Mouse (Mus musculus) hindbrain, embryonic 15.5 days (tissue): ENCODE measurements at regions not wholly inside any gene's neighbourhood (a gene's known extent, or its start where the extent isn't known, plus 50 kb on each side); places are given as distances from the start of the nearest gene placed in this dataset.

Experiments used
- ATAC-seq: fragments of 200-750 bp; cut with Nextera tagmentation; 2 replicates; pipeline ENCODE4 v1.8.0; 2017; ENCODE audit warnings: low read depth, moderate number of reproducible peaks, moderate TSS enrichment; ENCODE audit not compliant: low FRiP score
- H3K27ac ChIP-seq: fragments of 300-500 bp; sonication (generic); replicated peaks from 2 replicates; pipeline ENCODE4 v1.5.1; 2015; ENCODE audit warnings: mild to moderate bottlenecking, inconsistent platforms
- H3K27me3 ChIP-seq: fragments of 300-500 bp; sonication (generic); 2 replicates; pipeline ENCODE4 v1.6.1; 2015; ENCODE audit warnings: control low read depth, inconsistent platforms
- H3K36me3 ChIP-seq: fragments of 300-500 bp; sonication (generic); 2 replicates; pipeline ENCODE4 v1.6.1; 2015; ENCODE audit warnings: control low read depth, inconsistent platforms
- H3K4me1 ChIP-seq: fragments of 300-500 bp; sonication (generic); replicated peaks from 2 replicates; pipeline ENCODE4 v1.6.1; 2015; ENCODE audit warnings: control low read depth, inconsistent platforms
- H3K4me2 ChIP-seq: fragments of 300-500 bp; sonication (generic); 2 replicates; pipeline ENCODE4 v1.6.1; 2015; ENCODE audit warnings: moderate library complexity, mild to moderate bottlenecking, inconsistent platforms
- H3K4me3 ChIP-seq: fragments of 300-500 bp; sonication (generic); 2 replicates; pipeline ENCODE4 v1.5.1; 2015; ENCODE audit warnings: mild to moderate bottlenecking, inconsistent platforms
- H3K9ac ChIP-seq: fragments of 300-500 bp; sonication (generic); 2 replicates; pipeline ENCODE4 v1.6.1; 2015; ENCODE audit warnings: inconsistent platforms
- H3K9me3 ChIP-seq: fragments of 300-500 bp; sonication (generic); 2 replicates; pipeline ENCODE4 v1.6.1; 2016; ENCODE audit warnings: control low read depth, inconsistent platforms
- WGBS: fragments of 180-500 bp; shearing (Covaris S2); methylation state at CpG from one replicate; pipeline ENCODE4 v1.1.7; 2015; 5-methylcytosine and 5-hydroxymethylcytosine counted together

DNA sequence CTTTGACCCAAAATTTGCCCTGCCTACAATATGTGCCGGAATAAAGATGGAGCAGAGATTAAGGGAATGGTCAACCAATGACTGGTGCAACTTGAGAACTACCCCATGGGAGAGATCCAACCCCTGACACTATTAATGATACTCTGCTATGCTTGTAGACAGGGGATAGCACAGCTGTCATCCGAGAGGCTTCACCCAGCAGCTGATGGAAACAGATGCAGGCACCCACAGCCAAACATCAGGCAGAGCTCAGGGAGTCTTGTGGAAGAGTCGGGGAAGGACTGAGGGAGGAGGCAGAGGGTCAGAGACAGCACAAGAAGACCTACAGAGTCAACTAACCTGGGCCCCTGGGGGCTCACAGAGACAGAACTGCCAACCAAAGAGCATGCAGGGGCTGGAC lies 395.8 kb downstream of the Cd83 start:
- 74% methylated on average over 3 of the region's 3 CpGs for WGBS
- 0 out of 2 replicates have a peak, but pooled peaks cover 2% of the 10 kb centered on the region for H3K27me3 ChIP-seq
- ATAC-seq, result no peak
- no peaks in the 10 kb centered on the region for H3K4me1 ChIP-seq
- no peak overlapping the region for H3K27ac ChIP-seq
- H3K4me2 ChIP-seq, result no peak overlapping the region
- no peak overlapping the region for H3K9ac ChIP-seq
- no peak overlapping the region for H3K4me3 ChIP-seq
- no peaks in the 10 kb centered on the region for H3K36me3 ChIP-seq
- H3K9me3 ChIP-seq, result no peaks in the 10 kb centered on the region

GRCm38 (mm10) chr13:44182544-44183191 lies 398.1 kb downstream of the Cd83 start:
- 30% methylated on average over 15 of the region's 15 CpGs for whole genome bisulfite sequencing
- no peak for ATAC-seq
- no peak overlapping the region for H3K27ac ChIP-seq
- no peaks in the 10 kb centered on the region for H3K4me1 ChIP-seq
- H3K9ac ChIP-seq, result no peak overlapping the region
- no peaks in the 10 kb centered on the region for H3K36me3 ChIP-seq
- 0 out of 2 replicates have a peak, but pooled peaks cover 2% of the 10 kb centered on the region for H3K27me3 ChIP-seq
- H3K4me3 ChIP-seq, result no peak overlapping the region
- no peaks in the 10 kb centered on the region for H3K9me3 ChIP-seq
- H3K4me2 ChIP-seq, result 0 out of 2 replicates have a peak overlapping the region, but pooled peaks have one; percentile 2

GRCm38 (mm10) chr13:44195365-44195764 lies 410.8 kb downstream of the Cd83 start:
- Histone ChIP-seq H3K9ac (no peak overlapping the region), H3K4me3 (no peak overlapping the region), H3K4me2 (no peak overlapping the region), H3K27ac (no peak overlapping the region), H3K4me1 (no peaks in the 10 kb centered on the region), H3K9me3 (no peaks in the 10 kb centered on the region), H3K36me3 (no peaks in the 10 kb centered on the region), H3K27me3 (no peaks in the 10 kb centered on the region)
- ATAC-seq, result no peak
- whole genome bisulfite sequencing, result 93% methylated on average over 5 of the region's 5 CpGs

GRCm38 (mm10) chr13:44206042-44206441 lies 421.5 kb downstream of the Cd83 start:
- Histone ChIP-seq H3K9ac (no peak overlapping the region), H3K4me3 (no peak overlapping the region), H3K27me3 (0 out of 2 replicates have a peak, but pooled peaks cover 5% of the 10 kb centered on the region), H3K27ac (no peak overlapping the region), H3K36me3 (no peaks in the 10 kb centered on the region), H3K4me2 (no peak overlapping the region), H3K9me3 (no peaks in the 10 kb centered on the region), H3K4me1 (peaks cover 13% of the 10 kb centered on the region)
- 47% methylated on average over 4 of the region's 4 CpGs for WGBS
- ATAC-seq, result no peak

GRCm38 (mm10) chr13:44206448-44206847 lies 421.9 kb downstream of the Cd83 start:
- Histone ChIP-seq H3K9ac (no peak overlapping the region), H3K4me3 (no peak overlapping the region), H3K4me2 (no peak overlapping the region), H3K36me3 (no peaks in the 10 kb centered on the region), H3K27ac (no peak overlapping the region), H3K4me1 (peaks cover 13% of the 10 kb centered on the region), H3K27me3 (0 out of 2 replicates have a peak, but pooled peaks cover 6% of the 10 kb centered on the region), H3K9me3 (no peaks in the 10 kb centered on the region)
- WGBS, result 84% methylated on average over 4 of the region's 4 CpGs
- ATAC-seq, result no peak

DNA sequence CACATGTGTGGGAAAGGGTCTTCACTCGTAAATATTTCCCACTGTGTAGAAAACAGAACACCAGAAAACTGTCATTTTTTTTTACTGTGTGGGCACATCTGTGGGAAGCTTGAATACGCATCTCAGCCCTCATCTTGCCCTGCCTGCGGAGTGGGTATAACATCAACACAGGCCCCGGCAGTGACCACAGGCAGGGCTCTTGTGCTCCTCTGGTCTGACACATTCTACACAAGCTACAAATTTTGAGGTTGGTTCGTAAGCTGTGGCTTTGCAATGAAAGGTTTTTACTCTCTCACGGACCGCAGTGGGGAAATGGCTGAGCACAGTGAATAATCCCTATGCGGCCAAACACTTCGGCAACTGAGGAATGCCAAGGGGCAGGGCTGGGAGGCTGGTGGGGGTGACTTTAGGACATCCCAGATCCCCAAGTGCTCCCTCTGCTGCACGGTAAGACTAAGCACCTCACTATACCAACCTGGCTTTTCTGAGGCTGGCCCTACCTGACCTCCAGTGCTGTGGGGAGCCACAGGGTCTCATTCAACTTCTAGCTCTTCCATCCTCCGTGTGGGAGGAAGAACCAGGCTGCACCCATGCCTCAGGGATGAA lies 422.9 kb downstream of the Cd83 start:
- ATAC-seq, result no peak
- H3K27ac ChIP-seq, result no peak overlapping the region
- 67% methylated on average over 11 of the region's 11 CpGs for WGBS
- H3K9me3 ChIP-seq, result no peaks in the 10 kb centered on the region
- no peaks in the 10 kb centered on the region for H3K36me3 ChIP-seq
- H3K9ac ChIP-seq, result no peak overlapping the region
- H3K4me2 ChIP-seq, result no peak overlapping the region
- 0 out of 2 replicates have a peak, but pooled peaks cover 6% of the 10 kb centered on the region for H3K27me3 ChIP-seq
- no peak overlapping the region for H3K4me3 ChIP-seq
- peaks cover 14% of the 10 kb centered on the region for H3K4me1 ChIP-seq

- Histone ChIP-seq H3K4me1 (peaks cover 20% of the 10 kb centered on the region), H3K4me3 (no peak overlapping the region), H3K27me3 (0 out of 2 replicates have a peak, but pooled peaks cover 6% of the 10 kb centered on the region), H3K4me2 (peak overlapping the region; percentile 38), H3K9me3 (no peaks in the 10 kb centered on the region), H3K27ac (no peak overlapping the region), H3K36me3 (no peaks in the 10 kb centered on the region), H3K9ac (no peak overlapping the region)
- ATAC-seq, result no peak
- 7% methylated on average over 11 of the region's 11 CpGs for WGBS
These were observed 424.5 kb downstream of the Cd83 start for GRCm38 (mm10) chr13:44209036-44209435.

- 33% methylated on average over 6 of the region's 6 CpGs for WGBS
- Histone ChIP-seq H3K9me3 (no peaks in the 10 kb centered on the region), H3K4me2 (no peak overlapping the region), H3K4me3 (no peak overlapping the region), H3K4me1 (peaks cover 20% of the 10 kb centered on the region), H3K27me3 (0 out of 2 replicates have a peak, but pooled peaks cover 6% of the 10 kb centered on the region), H3K27ac (no peak overlapping the region), H3K36me3 (no peaks in the 10 kb centered on the region), H3K9ac (no peak overlapping the region)
- no peak for ATAC-seq
These were observed 425.5 kb downstream of the Cd83 start for GRCm38 (mm10) chr13:44210123-44210522.

DNA sequence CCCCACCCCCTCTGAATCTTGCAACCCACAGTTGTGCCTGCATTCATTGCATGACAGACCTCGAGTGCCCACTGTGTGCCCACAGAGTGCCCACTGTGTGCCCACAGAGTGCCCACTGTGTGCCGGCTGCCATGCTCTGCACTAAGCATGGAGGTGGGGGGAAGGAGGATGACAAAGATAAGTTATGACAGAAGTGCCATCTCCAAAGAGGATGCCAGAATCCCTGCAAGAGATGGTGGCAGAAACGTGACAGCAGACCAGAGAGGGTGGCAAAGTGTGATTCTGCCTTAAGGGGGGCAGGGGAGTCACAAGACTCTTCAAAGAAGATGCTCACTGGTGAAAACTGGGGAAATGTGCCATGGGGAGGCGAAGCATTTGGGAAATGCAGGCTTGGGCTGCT lies 427.8 kb downstream of the Cd83 start:
- Histone ChIP-seq H3K9ac (no peak overlapping the region), H3K27me3 (0 out of 2 replicates have a peak, but pooled peaks cover 6% of the 10 kb centered on the region), H3K4me3 (no peak overlapping the region), H3K4me2 (no peak overlapping the region), H3K27ac (no peak overlapping the region), H3K9me3 (no peaks in the 10 kb centered on the region), H3K36me3 (no peaks in the 10 kb centered on the region), H3K4me1 (peaks cover 20% of the 10 kb centered on the region)
- ATAC-seq, result no peak
- WGBS, result 67% methylated on average over 4 of the region's 4 CpGs

GRCm38 (mm10) chr13:44212936-44213335 lies 428.4 kb downstream of the Cd83 start:
- 38% methylated on average over 11 of the region's 11 CpGs for WGBS
- Histone ChIP-seq H3K9ac (no peak overlapping the region), H3K27me3 (0 out of 2 replicates have a peak, but pooled peaks cover 6% of the 10 kb centered on the region), H3K4me3 (no peak overlapping the region), H3K27ac (peak overlapping the region; percentile 38; the same call in 1 of the 2 replicates), H3K36me3 (no peaks in the 10 kb centered on the region), H3K4me2 (no peak overlapping the region), H3K9me3 (no peaks in the 10 kb centered on the region), H3K4me1 (peaks cover 20% of the 10 kb centered on the region)
- no peak for ATAC-seq

- Histone ChIP-seq H3K27me3 (no peaks in the 10 kb centered on the region), H3K4me3 (no peak overlapping the region), H3K27ac (no peak overlapping the region), H3K4me1 (peaks cover 10% of the 10 kb centered on the region), H3K4me2 (no peak overlapping the region), H3K9ac (no peak overlapping the region), H3K36me3 (no peaks in the 10 kb centered on the region), H3K9me3 (no peaks in the 10 kb centered on the region)
- WGBS, result 21% methylated on average over 8 of the region's 8 CpGs
- ATAC-seq, result no peak
These were observed 433.7 kb downstream of the Cd83 start for GRCm38 (mm10) chr13:44218266-44218665.

DNA sequence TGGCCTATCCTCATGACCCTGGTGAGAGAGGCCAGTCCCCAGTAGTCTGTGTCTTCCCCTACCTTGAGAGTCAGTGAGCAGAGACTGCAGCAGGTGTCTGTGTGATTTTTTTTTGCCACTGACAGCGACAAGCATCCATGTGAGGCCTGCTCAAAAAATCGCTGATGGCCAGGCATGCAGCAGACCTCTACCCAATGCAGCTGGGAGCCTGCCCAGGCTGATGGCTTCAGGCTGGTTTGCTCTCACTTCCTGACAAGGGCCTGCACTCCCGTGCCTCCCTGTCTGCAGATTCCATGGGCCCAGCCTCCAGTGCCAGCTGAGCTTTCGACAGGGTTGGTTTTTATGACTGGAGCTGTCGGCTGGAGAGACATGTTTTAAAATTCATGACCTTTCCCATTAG lies 437.1 kb downstream of the Cd83 start:
- Histone ChIP-seq H3K4me2 (no peak overlapping the region), H3K9me3 (no peaks in the 10 kb centered on the region), H3K4me1 (peaks cover 10% of the 10 kb centered on the region), H3K27me3 (no peaks in the 10 kb centered on the region), H3K9ac (no peak overlapping the region), H3K27ac (no peak overlapping the region), H3K4me3 (no peak overlapping the region), H3K36me3 (no peaks in the 10 kb centered on the region)
- ATAC-seq, result no peak
- 47% methylated on average over 5 of the region's 5 CpGs for whole genome bisulfite sequencing
